Mouse (Mus musculus) cortical plate, adult 2 months (tissue): Measurements from ENCODE around the gene Sdhaf3.

Experiments
- CTCF ChIP-seq: fragments of 200-500 bp; IDR thresholded peaks from 2 replicates; pipeline ENCODE4 v1.5.1; 2011; ENCODE audit warnings: mild to moderate bottlenecking, control low read depth, low read length; ENCODE audit not compliant: insufficient read depth; ENCODE audit errors: extremely low read depth
- POLR2A ChIP-seq: fragments of 200-500 bp; IDR thresholded peaks from 2 replicates; pipeline ENCODE4 v1.6.1; 2011; ENCODE audit warnings: mild to moderate bottlenecking, low read length, control low read depth; ENCODE audit not compliant: insufficient read depth; ENCODE audit errors: extremely low read depth

DNA sequence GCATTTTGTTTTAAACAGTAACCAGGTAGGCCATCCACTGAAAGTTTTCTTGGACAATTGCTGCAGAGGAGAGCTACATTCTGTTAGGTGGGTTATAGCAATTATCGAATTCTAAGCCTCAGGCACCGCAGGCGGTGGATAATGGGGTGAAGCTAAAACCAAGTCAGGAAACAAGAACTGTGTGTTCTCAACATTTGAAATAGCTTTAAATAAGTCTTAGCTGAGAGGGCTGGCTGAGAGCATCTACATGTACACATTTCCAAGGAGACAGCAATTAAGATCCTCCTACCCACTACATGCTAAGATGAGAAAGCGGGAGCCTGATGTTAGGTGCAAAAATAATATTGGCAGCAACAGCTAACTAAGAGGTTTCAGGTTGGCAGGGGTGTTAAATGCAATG, 127.9 kb downstream of the Sdhaf3 start:
- TF ChIP-seq CTCF = no peak
- TF ChIP-seq POLR2A = no peak
